Mouse (Mus musculus) embryonic facial prominence, embryonic 12.5 days (tissue): ENCODE data around the gene Zfp365. TPM values are rescaled to one million over a fixed set of nuclear protein-coding genes. Genes with fewer than 3 reads are reported as not detected.

Source experiments
- ATAC-seq: fragments of 200-750 bp; cut with Nextera tagmentation; 2 replicates; pipeline ENCODE4 v1.8.0; 2017; ENCODE audit not compliant: insufficient number of reproducible peaks, insufficient read depth, low FRiP score, low TSS enrichment
- H3K27ac ChIP-seq: fragments of 300-500 bp; sonication (generic); 2 replicates; pipeline ENCODE4 v1.5.1; 2016; ENCODE audit warnings: mild to moderate bottlenecking
- H3K27me3 ChIP-seq: fragments of 300-500 bp; sonication (generic); 2 replicates; pipeline ENCODE4 v1.6.1; 2016; ENCODE audit warnings: mild to moderate bottlenecking, moderate library complexity
- H3K36me3 ChIP-seq: fragments of 300-500 bp; sonication (generic); 2 replicates; pipeline ENCODE4 v1.6.1; 2016; ENCODE audit warnings: mild to moderate bottlenecking
- H3K4me1 ChIP-seq: fragments of 300-500 bp; sonication (generic); 2 replicates; pipeline ENCODE4 v1.6.1; 2016
- H3K4me2 ChIP-seq: fragments of 300-500 bp; sonication (generic); replicated peaks from 2 replicates; pipeline ENCODE4 v1.6.1; 2016; ENCODE audit warnings: mild to moderate bottlenecking, moderate library complexity
- H3K4me3 ChIP-seq: fragments of 300-500 bp; sonication (generic); 2 replicates; pipeline ENCODE4 v1.5.1; 2016; ENCODE audit warnings: mild to moderate bottlenecking
- H3K9ac ChIP-seq: fragments of 300-500 bp; sonication (generic); 2 replicates; pipeline ENCODE4 v1.6.1; 2016; ENCODE audit warnings: mild to moderate bottlenecking, moderate library complexity
- H3K9me3 ChIP-seq: fragments of 300-500 bp; sonication (generic); 2 replicates; pipeline ENCODE4 v1.6.1; 2016; ENCODE audit warnings: mild to moderate bottlenecking, moderate library complexity
- WGBS: fragments of 180-500 bp; shearing (Covaris S2); methylation state at CpG from one replicate; pipeline ENCODE4 v1.1.7; 2016; 5-methylcytosine and 5-hydroxymethylcytosine counted together
- polyA plus RNA-seq: library from polyadenylated mRNA; unstranded; fragments of >200 nt; fragmentation: Nextera tagmentation; extraction: Ambion mirVana; gene quantifications from 2 replicates; pipeline ENCODE4 v1.2.1, GENCODE M21; 2016

Gene Zfp365
- polyA plus RNA-seq, 1 experiment from 2014 or later: 4.5 TPM

DNA sequence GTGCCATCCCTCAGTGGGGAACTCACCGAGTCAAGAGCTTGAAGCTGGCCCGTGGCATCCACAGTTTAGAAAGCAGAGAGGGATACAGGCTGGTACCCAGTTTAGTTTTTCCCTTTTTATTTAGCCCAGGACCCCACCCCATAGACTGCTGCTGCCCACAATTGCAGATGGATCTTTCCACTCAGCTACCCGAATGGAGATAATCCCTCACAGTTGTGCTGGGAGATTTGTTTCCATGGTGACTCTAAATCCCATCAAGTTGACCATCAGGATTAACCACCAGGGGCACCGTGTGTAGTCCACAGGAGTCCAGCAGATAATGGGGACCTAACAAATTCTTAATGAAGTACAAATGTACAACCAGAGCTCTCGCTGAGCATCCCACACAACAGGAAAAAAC is 11.3 kb downstream of the Zfp365 start:
- Histone ChIP-seq H3K4me2 (no peak overlapping the region), H3K27ac (no peak overlapping the region), H3K9me3 (no peaks in the 10 kb centered on the region), H3K9ac (no peak overlapping the region), H3K4me1 (no peaks in the 10 kb centered on the region), H3K36me3 (no peaks in the 10 kb centered on the region), H3K4me3 (no peak overlapping the region), H3K27me3 (no peaks in the 10 kb centered on the region)
- 22% methylated on average over 5 of the region's 5 CpGs for WGBS
- ATAC-seq: no peak

GRCm38 (mm10) chr10:67898949-67899675 is 13.3 kb downstream of the Zfp365 start:
- Histone ChIP-seq H3K4me2 (no peak overlapping the region), H3K4me1 (no peaks in the 10 kb centered on the region), H3K9ac (no peak overlapping the region), H3K27ac (no peak overlapping the region), H3K9me3 (no peaks in the 10 kb centered on the region), H3K27me3 (no peaks in the 10 kb centered on the region), H3K36me3 (no peaks in the 10 kb centered on the region), H3K4me3 (no peak overlapping the region)
- 80% methylated on average over 4 of the region's 4 CpGs for WGBS
- ATAC-seq: no peak

- no peaks in the 10 kb centered on the region for H3K4me1 ChIP-seq
- no peaks in the 10 kb centered on the region for H3K9me3 ChIP-seq
- H3K4me2 ChIP-seq: no peak overlapping the region
- H3K27ac ChIP-seq: no peak overlapping the region
- H3K27me3 ChIP-seq: no peaks in the 10 kb centered on the region
- H3K4me3 ChIP-seq: no peak overlapping the region
- H3K36me3 ChIP-seq: no peaks in the 10 kb centered on the region
- ATAC-seq: no peak
- WGBS: 92% methylated on average over 9 of the region's 9 CpGs
- no peak overlapping the region for H3K9ac ChIP-seq
Measured at GRCm38 (mm10) chr10:67898355-67898935, 14.0 kb downstream of the Zfp365 start.

GRCm38 (mm10) chr10:67897281-67897680 is 15.2 kb downstream of the Zfp365 start:
- no peaks in the 10 kb centered on the region for H3K36me3 ChIP-seq
- H3K9ac ChIP-seq: no peak overlapping the region
- H3K27ac ChIP-seq: no peak overlapping the region
- no peaks in the 10 kb centered on the region for H3K9me3 ChIP-seq
- H3K27me3 ChIP-seq: no peaks in the 10 kb centered on the region
- H3K4me1 ChIP-seq: no peaks in the 10 kb centered on the region
- H3K4me3 ChIP-seq: no peak overlapping the region
- ATAC-seq: no peak
- no peak overlapping the region for H3K4me2 ChIP-seq
- 84% methylated on average over 6 of the region's 6 CpGs for WGBS

DNA sequence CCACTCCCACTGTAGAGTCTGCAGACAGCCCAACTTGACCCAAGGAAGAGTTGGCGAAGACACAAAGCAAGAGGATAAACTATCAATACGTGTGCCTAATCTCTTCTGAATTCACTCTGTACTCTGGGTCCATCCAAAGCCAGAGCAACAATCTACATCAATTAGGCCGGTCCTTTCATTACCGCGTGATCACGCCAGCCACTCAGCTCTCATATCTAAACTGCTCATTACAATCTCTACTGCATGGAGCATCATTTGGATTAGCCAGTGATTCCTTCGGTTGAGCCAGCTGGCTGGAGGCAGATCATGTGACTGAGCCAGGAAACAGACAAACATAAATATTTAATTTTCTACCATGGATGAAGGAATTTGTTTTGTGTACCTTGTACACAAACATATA is 17.8 kb downstream of the Zfp365 start:
- Histone ChIP-seq H3K4me1 (no peaks in the 10 kb centered on the region), H3K27me3 (no peaks in the 10 kb centered on the region), H3K4me2 (no peak overlapping the region), H3K27ac (no peak overlapping the region), H3K9ac (no peak overlapping the region), H3K4me3 (no peak overlapping the region), H3K36me3 (no peaks in the 10 kb centered on the region), H3K9me3 (no peaks in the 10 kb centered on the region)
- ATAC-seq: no peak
- 90% methylated on average over 7 of the region's 7 CpGs for WGBS

- no peaks in the 10 kb centered on the region for H3K36me3 ChIP-seq
- no peaks in the 10 kb centered on the region for H3K9me3 ChIP-seq
- H3K27ac ChIP-seq: no peak overlapping the region
- H3K4me3 ChIP-seq: no peak overlapping the region
- no peaks in the 10 kb centered on the region for H3K27me3 ChIP-seq
- ATAC-seq: no peak
- WGBS: 73% methylated on average over 8 of the region's 8 CpGs
- H3K4me2 ChIP-seq: no peak overlapping the region
- no peak overlapping the region for H3K9ac ChIP-seq
- no peaks in the 10 kb centered on the region for H3K4me1 ChIP-seq
Measured at GRCm38 (mm10) chr10:67894059-67894458, 18.4 kb downstream of the Zfp365 start.

- Histone ChIP-seq H3K4me3 (no peak overlapping the region), H3K27me3 (no peaks in the 10 kb centered on the region), H3K27ac (no peak overlapping the region), H3K4me2 (no peak overlapping the region), H3K9ac (no peak overlapping the region), H3K36me3 (no peaks in the 10 kb centered on the region), H3K9me3 (no peaks in the 10 kb centered on the region), H3K4me1 (no peaks in the 10 kb centered on the region)
- 85% methylated on average over 10 of the region's 10 CpGs for WGBS
- no peak for ATAC-seq
Measured at GRCm38 (mm10) chr10:67893226-67893625, 19.2 kb downstream of the Zfp365 start.

DNA sequence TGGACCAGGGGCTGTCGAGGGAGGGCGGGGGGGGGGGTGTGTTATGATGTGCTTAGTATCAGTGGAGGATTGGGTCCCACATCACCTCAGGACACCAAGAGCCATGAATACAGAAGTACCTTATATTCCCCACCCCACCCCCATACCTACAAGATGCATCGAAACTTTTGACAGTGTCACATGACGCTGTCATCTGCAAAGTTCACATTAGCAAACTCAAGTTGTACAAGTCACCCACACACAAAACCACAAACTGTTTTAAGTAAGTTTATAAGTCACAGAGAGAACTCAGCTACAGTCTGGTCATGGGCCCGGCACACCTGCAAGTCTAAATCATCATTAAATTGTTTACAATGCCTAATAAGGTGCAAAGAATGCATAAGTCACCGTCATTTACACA is 21.3 kb downstream of the Zfp365 start:
- Histone ChIP-seq H3K27ac (no peak overlapping the region), H3K9me3 (no peaks in the 10 kb centered on the region), H3K4me1 (no peaks in the 10 kb centered on the region), H3K27me3 (no peaks in the 10 kb centered on the region; the same call in 1 of the 2 replicates), H3K36me3 (no peaks in the 10 kb centered on the region), H3K4me2 (no peak overlapping the region), H3K4me3 (no peak overlapping the region), H3K9ac (no peak overlapping the region)
- 87% methylated on average over 6 of the region's 6 CpGs for WGBS
- no peak for ATAC-seq

- H3K27ac ChIP-seq: no peak overlapping the region
- H3K4me1 ChIP-seq: no peaks in the 10 kb centered on the region
- H3K27me3 ChIP-seq: no peaks in the 10 kb centered on the region; the same call in 1 of the 2 replicates
- H3K4me2 ChIP-seq: no peak overlapping the region
- H3K36me3 ChIP-seq: no peaks in the 10 kb centered on the region
- H3K9ac ChIP-seq: no peak overlapping the region
- no peak for ATAC-seq
- H3K4me3 ChIP-seq: no peak overlapping the region
- H3K9me3 ChIP-seq: no peaks in the 10 kb centered on the region
- WGBS: 95% methylated on average over 10 of the region's 10 CpGs
Measured at GRCm38 (mm10) chr10:67887971-67888370, 24.5 kb downstream of the Zfp365 start.

- H3K27ac ChIP-seq: no peak overlapping the region
- no peaks in the 10 kb centered on the region for H3K9me3 ChIP-seq
- no peak overlapping the region for H3K9ac ChIP-seq
- no peaks in the 10 kb centered on the region for H3K4me1 ChIP-seq
- H3K36me3 ChIP-seq: no peaks in the 10 kb centered on the region
- no peak overlapping the region for H3K4me2 ChIP-seq
- ATAC-seq: no peak
- H3K4me3 ChIP-seq: no peak overlapping the region
- WGBS: 70% methylated on average over 4 of the region's 4 CpGs
- no peaks in the 10 kb centered on the region for H3K27me3 ChIP-seq
Measured at GRCm38 (mm10) chr10:67880692-67881091, 31.8 kb downstream of the Zfp365 start.

GRCm38 (mm10) chr10:67871811-67872210 is 40.7 kb downstream of the Zfp365 start:
- H3K9me3 ChIP-seq: no peaks in the 10 kb centered on the region
- no peaks in the 10 kb centered on the region; the same call in 1 of the 2 replicates for H3K27me3 ChIP-seq
- no peak overlapping the region for H3K4me2 ChIP-seq
- H3K4me3 ChIP-seq: no peak overlapping the region
- no peak overlapping the region for H3K27ac ChIP-seq
- no peak for ATAC-seq
- no peak overlapping the region for H3K9ac ChIP-seq
- 16% methylated on average over 2 of the region's 2 CpGs for WGBS
- H3K36me3 ChIP-seq: no peaks in the 10 kb centered on the region
- H3K4me1 ChIP-seq: no peaks in the 10 kb centered on the region

DNA sequence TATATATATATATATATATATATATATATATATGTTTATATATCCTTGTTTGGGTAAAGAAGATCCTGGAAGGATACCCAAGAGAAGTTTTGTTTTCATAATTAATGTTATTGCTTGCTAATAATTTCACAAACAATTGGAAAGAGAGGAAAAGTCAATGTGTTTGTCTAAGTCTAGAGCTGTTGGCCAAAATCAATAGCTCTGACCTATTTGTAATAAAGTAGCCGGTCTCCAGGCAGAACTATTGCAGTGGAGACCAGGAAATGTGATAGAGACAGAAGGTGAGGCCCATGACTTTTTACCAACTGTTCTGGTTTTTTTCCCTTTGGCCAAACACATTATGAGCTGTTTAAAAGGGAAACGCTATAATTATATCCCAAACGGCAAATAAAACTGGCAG is 44.2 kb downstream of the Zfp365 start:
- Histone ChIP-seq H3K4me3 (no peak overlapping the region), H3K27me3 (no peaks in the 10 kb centered on the region; the same call in 1 of the 2 replicates), H3K9ac (no peak overlapping the region), H3K4me2 (no peak overlapping the region), H3K36me3 (no peaks in the 10 kb centered on the region), H3K27ac (no peak overlapping the region), H3K9me3 (no peaks in the 10 kb centered on the region), H3K4me1 (no peaks in the 10 kb centered on the region)
- 77% methylated on average over 3 of the region's 3 CpGs for WGBS
- no peak for ATAC-seq
